Mouse (Mus musculus): Measurements from ENCODE around the gene Prkn. TPM values are rescaled to one million over a fixed set of nuclear protein-coding genes. Genes with fewer than 3 reads are reported as not detected.

The Prkn gene
- polyA plus RNA-seq, 1 experiment from 2014 or later = 0.96 TPM

DNA sequence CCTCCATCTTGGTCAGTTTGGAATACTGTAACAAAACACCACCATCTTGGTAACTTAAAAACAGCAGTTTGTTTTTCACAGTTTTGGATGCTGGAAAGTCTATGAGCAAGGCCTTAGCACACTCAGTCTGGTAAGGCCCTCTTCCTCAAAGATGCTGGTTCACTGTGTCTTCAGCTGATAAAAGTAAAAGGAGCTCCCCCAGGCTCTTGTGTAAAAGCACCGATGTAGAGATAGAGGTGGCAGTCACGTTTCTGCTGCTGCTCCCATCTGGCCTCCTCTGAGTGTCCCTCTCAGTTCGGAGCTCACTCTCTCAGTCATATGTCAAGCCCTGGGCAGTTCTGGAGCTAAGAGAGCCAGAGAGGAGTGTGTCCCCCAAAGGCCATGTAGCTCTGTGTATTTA lies 955.8 kb downstream of the Prkn start:
- Histone ChIP-seq H3K27ac (ENCODE audit: low read depth, low read length) (no peak overlapping the region), H3K9ac (ENCODE audit: low read depth, low read length) (no peak overlapping the region), H3K27me3 (replicated peaks; ENCODE audit: control insufficient read depth, insufficient read depth, low read length) (no peaks in the 10 kb centered on the region), H3K4me2 (replicated peaks; ENCODE audit: low read depth) (no peak overlapping the region), H3K4me1 (replicated peaks; ENCODE audit: control insufficient read depth, insufficient read depth, low read length) (no peaks in the 10 kb centered on the region), H3K36me3 (ENCODE audit: control insufficient read depth, insufficient read depth) (no peaks in the 10 kb centered on the region), H3K9me3 (ENCODE audit: control insufficient read depth) (no peaks in the 10 kb centered on the region), H3K4me3 (ENCODE audit: low read depth, low read length) (no peak overlapping the region)
- WGBS = 80% methylated on average over 3 of the region's 3 CpGs
- no peak for ATAC-seq
- no peak for TF ChIP-seq CTCF (IDR thresholded peaks at IDR 0.05; ENCODE audit: low read depth)

DNA sequence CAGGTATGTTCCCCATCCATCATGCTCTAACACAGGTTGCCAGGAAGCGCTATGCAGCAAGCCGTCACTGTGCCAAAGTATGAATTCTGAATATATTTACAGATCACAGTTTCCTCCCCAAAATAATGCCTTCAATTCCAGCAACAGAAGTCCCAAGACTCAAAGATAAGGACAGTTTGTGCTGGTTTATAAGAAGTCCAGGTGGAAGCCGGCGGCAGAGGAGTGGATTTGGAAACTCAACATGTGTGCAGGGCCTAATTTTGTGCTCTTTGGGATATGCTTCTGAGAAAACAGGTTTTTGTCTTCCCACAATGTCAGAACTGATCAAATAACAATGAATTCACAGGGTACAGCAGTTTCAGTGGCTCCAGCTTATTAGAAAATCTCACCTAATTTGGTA lies 961.0 kb downstream of the Prkn start:
- Histone ChIP-seq H3K9me3 (ENCODE audit: control insufficient read depth) (no peaks in the 10 kb centered on the region), H3K4me2 (replicated peaks; ENCODE audit: low read depth) (no peak overlapping the region), H3K27me3 (replicated peaks; ENCODE audit: control insufficient read depth, insufficient read depth, low read length) (no peaks in the 10 kb centered on the region), H3K36me3 (ENCODE audit: control insufficient read depth, insufficient read depth) (no peaks in the 10 kb centered on the region), H3K4me3 (ENCODE audit: low read depth, low read length) (no peak overlapping the region), H3K4me1 (replicated peaks; ENCODE audit: control insufficient read depth, insufficient read depth, low read length) (no peaks in the 10 kb centered on the region), H3K27ac (ENCODE audit: low read depth, low read length) (no peak overlapping the region), H3K9ac (ENCODE audit: low read depth, low read length) (no peak overlapping the region)
- no peak for ATAC-seq
- WGBS = 90% methylated on average over 4 of the region's 4 CpGs
- TF ChIP-seq CTCF (IDR thresholded peaks at IDR 0.05; ENCODE audit: low read depth) = no peak

DNA sequence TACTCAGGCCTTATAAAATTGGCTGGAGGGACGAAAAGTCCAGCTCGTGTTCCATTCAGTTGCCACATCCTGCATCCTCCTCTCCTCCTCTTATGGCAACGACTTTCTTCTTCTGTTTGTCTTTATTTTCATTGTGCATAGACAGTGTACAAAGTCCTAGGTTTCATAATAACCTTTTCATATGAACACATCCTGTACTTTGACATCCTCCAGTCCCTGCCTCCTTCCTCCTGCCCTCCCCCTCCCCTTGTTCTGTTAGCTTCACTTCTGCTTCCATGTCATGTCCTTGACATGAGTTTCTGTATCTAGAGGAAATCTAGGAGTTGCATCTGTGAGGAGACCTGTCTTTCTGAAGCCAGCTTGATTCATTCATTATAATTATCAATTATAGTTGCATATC lies 967.1 kb downstream of the Prkn start:
- 64% methylated on average over 3 of the region's 3 CpGs for WGBS
- Histone ChIP-seq H3K36me3 (ENCODE audit: control insufficient read depth, insufficient read depth) (no peaks in the 10 kb centered on the region), H3K4me3 (ENCODE audit: low read depth, low read length) (no peak overlapping the region), H3K4me1 (replicated peaks; ENCODE audit: control insufficient read depth, insufficient read depth, low read length) (no peaks in the 10 kb centered on the region), H3K9me3 (ENCODE audit: control insufficient read depth) (no peaks in the 10 kb centered on the region), H3K4me2 (replicated peaks; ENCODE audit: low read depth) (no peak overlapping the region), H3K9ac (ENCODE audit: low read depth, low read length) (no peak overlapping the region), H3K27ac (ENCODE audit: low read depth, low read length) (no peak overlapping the region), H3K27me3 (replicated peaks; ENCODE audit: control insufficient read depth, insufficient read depth, low read length) (no peaks in the 10 kb centered on the region)
- no peak for ATAC-seq
- TF ChIP-seq CTCF (IDR thresholded peaks at IDR 0.05; ENCODE audit: low read depth) = no peak

DNA sequence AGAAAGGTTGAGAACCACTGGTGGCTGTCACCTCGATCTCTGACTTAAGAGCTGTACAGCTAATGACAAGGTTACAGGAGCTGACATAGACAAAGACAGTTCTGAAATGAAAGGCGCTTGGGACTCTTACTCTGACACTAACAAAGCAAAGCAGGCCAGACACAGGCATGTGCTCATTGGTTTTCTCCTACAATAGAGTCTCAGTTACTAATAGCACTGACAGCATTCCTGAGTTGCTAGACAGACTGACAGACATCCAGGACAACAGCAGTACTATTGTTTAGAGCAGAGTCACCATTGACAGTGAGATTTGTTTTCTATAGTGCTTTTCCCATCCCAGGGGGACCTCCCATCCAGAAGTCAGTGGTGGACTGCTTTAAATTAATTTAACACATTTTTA lies 977.7 kb downstream of the Prkn start:
- no peaks in the 10 kb centered on the region for H3K27me3 ChIP-seq (replicated peaks; ENCODE audit: control insufficient read depth, insufficient read depth, low read length)
- ATAC-seq = no peak
- 84% methylated on average over 2 of the region's 2 CpGs for WGBS
- no peak overlapping the region for H3K9ac ChIP-seq (ENCODE audit: low read depth, low read length)
- no peak for TF ChIP-seq CTCF (IDR thresholded peaks at IDR 0.05; ENCODE audit: low read depth)
- no peaks in the 10 kb centered on the region for H3K9me3 ChIP-seq (ENCODE audit: control insufficient read depth)
- no peak overlapping the region for H3K4me2 ChIP-seq (replicated peaks; ENCODE audit: low read depth)
- H3K4me1 ChIP-seq (replicated peaks; ENCODE audit: control insufficient read depth, insufficient read depth, low read length) = no peaks in the 10 kb centered on the region
- H3K4me3 ChIP-seq (ENCODE audit: low read depth, low read length) = no peak overlapping the region
- no peak overlapping the region for H3K27ac ChIP-seq (ENCODE audit: low read depth, low read length)
- H3K36me3 ChIP-seq (ENCODE audit: control insufficient read depth, insufficient read depth) = no peaks in the 10 kb centered on the region

DNA sequence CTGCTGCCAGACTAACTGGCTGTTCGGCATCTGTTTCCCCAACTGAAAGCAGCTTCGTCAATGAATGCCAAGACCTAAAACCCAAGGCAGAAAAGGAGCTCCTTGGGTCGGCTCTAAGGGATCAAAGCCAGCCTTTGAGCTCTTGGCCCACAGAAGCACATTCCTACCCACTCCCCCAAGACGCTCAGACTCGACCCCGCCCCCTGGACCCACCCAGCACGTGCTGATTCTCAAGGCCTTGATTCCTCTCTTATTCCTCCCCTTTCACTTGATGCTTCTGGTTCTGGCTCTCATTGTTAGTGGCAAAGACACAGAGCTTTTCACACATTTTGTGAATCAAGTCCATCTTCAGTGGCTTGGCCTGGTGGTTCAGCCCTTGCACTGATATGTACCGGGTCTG lies 979.3 kb downstream of the Prkn start:
- no peak for TF ChIP-seq CTCF (IDR thresholded peaks at IDR 0.05; ENCODE audit: low read depth)
- no peaks in the 10 kb centered on the region for H3K36me3 ChIP-seq (ENCODE audit: control insufficient read depth, insufficient read depth)
- H3K4me3 ChIP-seq (ENCODE audit: low read depth, low read length) = no peak overlapping the region
- 55% methylated on average over 8 of the region's 8 CpGs for WGBS
- H3K27me3 ChIP-seq (replicated peaks; ENCODE audit: control insufficient read depth, insufficient read depth, low read length) = no peaks in the 10 kb centered on the region
- no peak overlapping the region for H3K9ac ChIP-seq (ENCODE audit: low read depth, low read length)
- H3K27ac ChIP-seq (ENCODE audit: low read depth, low read length) = no peak overlapping the region
- H3K9me3 ChIP-seq (ENCODE audit: control insufficient read depth) = no peaks in the 10 kb centered on the region
- no peak for ATAC-seq
- no peaks in the 10 kb centered on the region for H3K4me1 ChIP-seq (replicated peaks; ENCODE audit: control insufficient read depth, insufficient read depth, low read length)
- H3K4me2 ChIP-seq (replicated peaks; ENCODE audit: low read depth) = no peak overlapping the region

DNA sequence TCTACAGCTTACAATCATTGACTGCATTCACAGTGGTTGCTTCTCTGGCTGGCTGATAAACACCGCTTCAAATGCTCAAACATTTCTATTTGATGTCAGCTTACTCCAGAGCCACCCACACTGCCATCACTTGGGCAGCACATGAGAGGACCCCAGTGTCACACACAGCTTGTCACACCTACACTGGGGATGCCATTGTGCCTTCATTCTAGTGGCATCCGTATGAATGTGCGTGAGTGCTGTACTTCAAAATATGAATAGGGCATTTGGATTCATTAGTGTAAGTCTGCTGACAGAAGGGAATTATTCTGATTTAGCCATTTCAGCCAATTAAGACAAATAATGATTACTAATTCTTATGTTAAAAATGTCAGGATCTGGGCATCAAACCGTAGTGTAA lies 980.6 kb downstream of the Prkn start:
- no peak overlapping the region for H3K9ac ChIP-seq (ENCODE audit: low read depth, low read length)
- H3K27ac ChIP-seq (ENCODE audit: low read depth, low read length) = no peak overlapping the region
- no peaks in the 10 kb centered on the region for H3K4me1 ChIP-seq (replicated peaks; ENCODE audit: control insufficient read depth, insufficient read depth, low read length)
- no peaks in the 10 kb centered on the region for H3K36me3 ChIP-seq (ENCODE audit: control insufficient read depth, insufficient read depth)
- no peaks in the 10 kb centered on the region for H3K27me3 ChIP-seq (replicated peaks; ENCODE audit: control insufficient read depth, insufficient read depth, low read length)
- H3K9me3 ChIP-seq (ENCODE audit: control insufficient read depth) = no peaks in the 10 kb centered on the region
- no peak for TF ChIP-seq CTCF (IDR thresholded peaks at IDR 0.05; ENCODE audit: low read depth)
- ATAC-seq = no peak
- WGBS = 92% methylated on average over 4 of the region's 4 CpGs
- H3K4me2 ChIP-seq (replicated peaks; ENCODE audit: low read depth) = no peak overlapping the region
- no peak overlapping the region for H3K4me3 ChIP-seq (ENCODE audit: low read depth, low read length)

DNA sequence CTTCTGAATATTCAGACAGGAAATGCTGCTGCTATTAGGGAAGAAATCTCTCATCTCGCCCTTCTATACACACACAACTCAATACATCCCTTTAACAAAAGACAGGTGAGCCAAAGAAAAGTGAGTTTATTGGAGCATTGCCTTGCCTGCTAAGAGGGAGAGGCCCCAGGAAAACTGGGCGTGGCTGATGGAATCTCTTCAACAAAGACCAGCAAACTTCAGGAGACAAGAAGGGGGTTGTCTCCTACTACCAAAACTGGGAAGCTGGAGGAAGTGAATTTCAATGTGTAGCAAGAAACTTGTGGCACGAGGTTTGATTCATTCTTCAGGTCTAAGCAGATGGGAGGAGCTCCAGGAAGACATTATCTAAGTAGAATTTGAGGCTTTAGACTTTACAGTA lies 989.3 kb downstream of the Prkn start:
- no peak for ATAC-seq
- Histone ChIP-seq H3K9ac (ENCODE audit: low read depth, low read length) (no peak overlapping the region), H3K4me2 (replicated peaks; ENCODE audit: low read depth) (no peak overlapping the region), H3K4me3 (ENCODE audit: low read depth, low read length) (no peak overlapping the region), H3K4me1 (replicated peaks; ENCODE audit: control insufficient read depth, insufficient read depth, low read length) (no peaks in the 10 kb centered on the region), H3K27ac (ENCODE audit: low read depth, low read length) (no peak overlapping the region), H3K27me3 (replicated peaks; ENCODE audit: control insufficient read depth, insufficient read depth, low read length) (no peaks in the 10 kb centered on the region), H3K36me3 (ENCODE audit: control insufficient read depth, insufficient read depth) (no peaks in the 10 kb centered on the region), H3K9me3 (ENCODE audit: control insufficient read depth) (no peaks in the 10 kb centered on the region)
- no peak for TF ChIP-seq CTCF (IDR thresholded peaks at IDR 0.05; ENCODE audit: low read depth)
- WGBS = 42% methylated on average over 3 of the region's 3 CpGs
